Mouse (Mus musculus): ENCODE measurements at regions not wholly inside any gene's neighbourhood (a gene's known extent, or its start where the extent isn't known, plus 50 kb on each side); places are given as distances from the start of the nearest gene placed in this dataset.

- H3K9me3 ChIP-seq (ENCODE audit: control insufficient read depth, low read length): no peaks in the 10 kb centered on the region
- WGBS: 67% methylated on average over 1 of the region's 1 CpGs
- H3K4me1 ChIP-seq (replicated peaks; ENCODE audit: control insufficient read depth, insufficient read depth, low read length): no peaks in the 10 kb centered on the region
- no peak overlapping the region for H3K4me2 ChIP-seq (ENCODE audit: low read depth, low read length)
- no peak overlapping the region for H3K9ac ChIP-seq (ENCODE audit: low read length)
- H3K4me3 ChIP-seq (ENCODE audit: low read length): no peak overlapping the region
- H3K27ac ChIP-seq (ENCODE audit: low read length): no peak overlapping the region
- no peaks in the 10 kb centered on the region for H3K27me3 ChIP-seq (ENCODE audit: control insufficient read depth, insufficient read depth, low read depth, low read length)
- no peaks in the 10 kb centered on the region for H3K36me3 ChIP-seq (ENCODE audit: control insufficient read depth, insufficient read depth, low read length)
- ATAC-seq (ENCODE audit: low read depth): no peak
Measured at GRCm38 (mm10) chr6:31838588-31838987, 211.5 kb upstream of the 1700012A03Rik start.

- H3K27me3 ChIP-seq (ENCODE audit: control insufficient read depth, insufficient read depth, low read depth, low read length): no peaks in the 10 kb centered on the region
- ATAC-seq (ENCODE audit: low read depth): no peak
- no peak overlapping the region for H3K4me3 ChIP-seq (ENCODE audit: low read length)
- H3K4me1 ChIP-seq (replicated peaks; ENCODE audit: control insufficient read depth, insufficient read depth, low read length): no peaks in the 10 kb centered on the region
- H3K36me3 ChIP-seq (ENCODE audit: control insufficient read depth, insufficient read depth, low read length): no peaks in the 10 kb centered on the region
- no peak overlapping the region for H3K4me2 ChIP-seq (ENCODE audit: low read depth, low read length)
- no peak overlapping the region for H3K9ac ChIP-seq (ENCODE audit: low read length)
- no peak overlapping the region for H3K27ac ChIP-seq (ENCODE audit: low read length)
- no peaks in the 10 kb centered on the region for H3K9me3 ChIP-seq (ENCODE audit: control insufficient read depth, low read length)
Measured at GRCm38 (mm10) chr6:31835795-31836194, 214.3 kb upstream of the 1700012A03Rik start.

- Histone ChIP-seq H3K27ac (ENCODE audit: low read length) (no peak overlapping the region), H3K4me1 (replicated peaks; ENCODE audit: control insufficient read depth, insufficient read depth, low read length) (no peaks in the 10 kb centered on the region), H3K4me3 (ENCODE audit: low read length) (no peak overlapping the region), H3K4me2 (ENCODE audit: low read depth, low read length) (no peak overlapping the region), H3K36me3 (ENCODE audit: control insufficient read depth, insufficient read depth, low read length) (no peaks in the 10 kb centered on the region), H3K9me3 (ENCODE audit: control insufficient read depth, low read length) (no peaks in the 10 kb centered on the region), H3K9ac (ENCODE audit: low read length) (no peak overlapping the region), H3K27me3 (ENCODE audit: control insufficient read depth, insufficient read depth, low read depth, low read length) (no peaks in the 10 kb centered on the region)
- 18% methylated on average over 3 of the region's 4 CpGs for WGBS
- ATAC-seq (ENCODE audit: low read depth): no peak
Measured at GRCm38 (mm10) chr6:31834503-31834902, 215.5 kb upstream of the 1700012A03Rik start.

- 75% methylated on average over 11 of the region's 11 CpGs for WGBS
- H3K9ac ChIP-seq (ENCODE audit: low read length): no peak overlapping the region
- no peaks in the 10 kb centered on the region for H3K36me3 ChIP-seq (ENCODE audit: control insufficient read depth, insufficient read depth, low read length)
- ATAC-seq (ENCODE audit: low read depth): no peak
- no peaks in the 10 kb centered on the region for H3K9me3 ChIP-seq (ENCODE audit: control insufficient read depth, low read length)
- no peak overlapping the region for H3K27ac ChIP-seq (ENCODE audit: low read length)
- no peak overlapping the region for H3K4me2 ChIP-seq (ENCODE audit: low read depth, low read length)
- no peaks in the 10 kb centered on the region for H3K27me3 ChIP-seq (ENCODE audit: control insufficient read depth, insufficient read depth, low read depth, low read length)
- no peak overlapping the region for H3K4me3 ChIP-seq (ENCODE audit: low read length)
- no peaks in the 10 kb centered on the region for H3K4me1 ChIP-seq (replicated peaks; ENCODE audit: control insufficient read depth, insufficient read depth, low read length)
Measured at GRCm38 (mm10) chr6:31830610-31831009, 219.4 kb upstream of the 1700012A03Rik start.

GRCm38 (mm10) chr6:31823616-31824015 is 226.4 kb upstream of the 1700012A03Rik start:
- Histone ChIP-seq H3K4me3 (ENCODE audit: low read length) (no peak overlapping the region), H3K4me1 (replicated peaks; ENCODE audit: control insufficient read depth, insufficient read depth, low read length) (no peaks in the 10 kb centered on the region), H3K27ac (ENCODE audit: low read length) (no peak overlapping the region), H3K27me3 (ENCODE audit: control insufficient read depth, insufficient read depth, low read depth, low read length) (no peaks in the 10 kb centered on the region), H3K9ac (ENCODE audit: low read length) (no peak overlapping the region), H3K9me3 (ENCODE audit: control insufficient read depth, low read length) (no peaks in the 10 kb centered on the region), H3K36me3 (ENCODE audit: control insufficient read depth, insufficient read depth, low read length) (no peaks in the 10 kb centered on the region), H3K4me2 (ENCODE audit: low read depth, low read length) (no peak overlapping the region)
- no peak for ATAC-seq (ENCODE audit: low read depth)
- 82% methylated on average over 5 of the region's 5 CpGs for WGBS

GRCm38 (mm10) chr6:31822186-31823085 is 227.6 kb upstream of the 1700012A03Rik start:
- no peaks in the 10 kb centered on the region for H3K9me3 ChIP-seq (ENCODE audit: control insufficient read depth, low read length)
- no peaks in the 10 kb centered on the region for H3K4me1 ChIP-seq (replicated peaks; ENCODE audit: control insufficient read depth, insufficient read depth, low read length)
- no peaks in the 10 kb centered on the region for H3K36me3 ChIP-seq (ENCODE audit: control insufficient read depth, insufficient read depth, low read length)
- H3K27ac ChIP-seq (ENCODE audit: low read length): no peak overlapping the region
- no peak overlapping the region for H3K4me3 ChIP-seq (ENCODE audit: low read length)
- no peaks in the 10 kb centered on the region for H3K27me3 ChIP-seq (ENCODE audit: control insufficient read depth, insufficient read depth, low read depth, low read length)
- WGBS: 68% methylated on average over 9 of the region's 9 CpGs
- H3K4me2 ChIP-seq (ENCODE audit: low read depth, low read length): no peak overlapping the region
- H3K9ac ChIP-seq (ENCODE audit: low read length): no peak overlapping the region
- no peak for ATAC-seq (ENCODE audit: low read depth)

GRCm38 (mm10) chr6:31821621-31822020 is 228.4 kb upstream of the 1700012A03Rik start:
- no peak overlapping the region for H3K9ac ChIP-seq (ENCODE audit: low read length)
- H3K36me3 ChIP-seq (ENCODE audit: control insufficient read depth, insufficient read depth, low read length): no peaks in the 10 kb centered on the region
- no peaks in the 10 kb centered on the region for H3K27me3 ChIP-seq (ENCODE audit: control insufficient read depth, insufficient read depth, low read depth, low read length)
- no peak overlapping the region for H3K4me2 ChIP-seq (ENCODE audit: low read depth, low read length)
- no peaks in the 10 kb centered on the region for H3K4me1 ChIP-seq (replicated peaks; ENCODE audit: control insufficient read depth, insufficient read depth, low read length)
- no peak for ATAC-seq (ENCODE audit: low read depth)
- no peak overlapping the region for H3K27ac ChIP-seq (ENCODE audit: low read length)
- WGBS: 40% methylated on average over 7 of the region's 7 CpGs
- H3K9me3 ChIP-seq (ENCODE audit: control insufficient read depth, low read length): no peaks in the 10 kb centered on the region
- H3K4me3 ChIP-seq (ENCODE audit: low read length): no peak overlapping the region

GRCm38 (mm10) chr6:31817640-31818039 is 232.4 kb upstream of the 1700012A03Rik start:
- Histone ChIP-seq H3K4me3 (ENCODE audit: low read length) (no peak overlapping the region), H3K4me1 (replicated peaks; ENCODE audit: control insufficient read depth, insufficient read depth, low read length) (no peaks in the 10 kb centered on the region), H3K9ac (ENCODE audit: low read length) (no peak overlapping the region), H3K27me3 (ENCODE audit: control insufficient read depth, insufficient read depth, low read depth, low read length) (no peaks in the 10 kb centered on the region), H3K27ac (ENCODE audit: low read length) (no peak overlapping the region), H3K9me3 (ENCODE audit: control insufficient read depth, low read length) (no peaks in the 10 kb centered on the region), H3K36me3 (ENCODE audit: control insufficient read depth, insufficient read depth, low read length) (no peaks in the 10 kb centered on the region), H3K4me2 (ENCODE audit: low read depth, low read length) (no peak overlapping the region)
- WGBS: 86% methylated on average over 1 of the region's 1 CpGs
- no peak for ATAC-seq (ENCODE audit: low read depth)

GRCm38 (mm10) chr6:31811890-31812289 is 238.2 kb upstream of the 1700012A03Rik start:
- Histone ChIP-seq H3K4me3 (ENCODE audit: low read length) (no peak overlapping the region), H3K9me3 (ENCODE audit: control insufficient read depth, low read length) (no peaks in the 10 kb centered on the region), H3K4me1 (replicated peaks; ENCODE audit: control insufficient read depth, insufficient read depth, low read length) (no peaks in the 10 kb centered on the region), H3K36me3 (ENCODE audit: control insufficient read depth, insufficient read depth, low read length) (no peaks in the 10 kb centered on the region), H3K9ac (ENCODE audit: low read length) (no peak overlapping the region), H3K4me2 (ENCODE audit: low read depth, low read length) (no peak overlapping the region), H3K27ac (ENCODE audit: low read length) (no peak overlapping the region), H3K27me3 (ENCODE audit: control insufficient read depth, insufficient read depth, low read depth, low read length) (no peaks in the 10 kb centered on the region)
- ATAC-seq (ENCODE audit: low read depth): no peak
- 68% methylated on average over 9 of the region's 9 CpGs for WGBS
